In the genomic region with DNA sequence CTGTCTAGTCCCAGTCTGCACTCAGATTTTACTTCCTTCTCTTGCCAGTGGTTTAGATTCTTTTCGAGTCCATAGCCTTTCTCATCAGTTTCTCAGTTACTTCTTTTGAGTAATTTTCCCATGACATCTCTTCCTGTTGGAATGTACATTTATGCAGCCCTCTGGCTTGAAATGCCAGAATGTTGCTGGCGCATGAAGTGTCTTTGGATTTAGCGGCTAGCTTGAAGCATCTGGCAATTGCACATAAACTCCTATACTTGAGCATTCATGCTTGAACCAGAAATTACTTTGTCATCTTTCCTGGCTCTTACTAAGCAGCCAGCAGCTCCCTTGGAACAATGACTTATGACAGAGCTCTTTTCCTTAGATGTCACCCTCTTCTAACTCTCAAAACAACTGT, we compare ENCODE assay signal across 21 mouse cellular contexts.
"Had no signal": no experiment of that assay in that cellular context is flagged by ENCODE, and none has a peak within 500 bp of the region (broad histone marks: within the 10 kb centered on the region; RNA-seq: fewer than 3 reads in every experiment).

No protein-coding gene starts in this region.

- DNase-seq: kidney, adult 8-10 months; kidney, postnatal 10 days; kidney, postnatal 36 days; layer of hippocampus, postnatal 36 days; liver; lung, adult 2 months; right cerebral cortex, postnatal 25 days; thymus, adult 18-20 months; thymus, postnatal 4 days had no signal

- H3K36me3 ChIP-seq: kidney, embryonic 15.5 days; limb, embryonic 10.5 days; limb, embryonic 13.5 days; liver, embryonic 12.5 days; liver, embryonic 15.5 days; midbrain, embryonic 12.5 days; midbrain, embryonic 15.5 days; neural tube, embryonic 12.5 days; neural tube, embryonic 15.5 days had no signal

- H3K9me3 ChIP-seq: kidney, embryonic 15.5 days; limb, embryonic 10.5 days; limb, embryonic 13.5 days; liver, embryonic 12.5 days; liver, embryonic 15.5 days; midbrain, embryonic 12.5 days; midbrain, embryonic 15.5 days; neural tube, embryonic 12.5 days; neural tube, embryonic 15.5 days had no signal

- H3K27me3 ChIP-seq: kidney, embryonic 15.5 days; limb, embryonic 13.5 days; liver, embryonic 12.5 days; liver, embryonic 15.5 days; midbrain, embryonic 12.5 days; midbrain, embryonic 15.5 days; neural tube, embryonic 12.5 days; neural tube, embryonic 15.5 days had no signal

- H3K4me2 ChIP-seq: kidney, embryonic 15.5 days; limb, embryonic 13.5 days; liver, embryonic 12.5 days; liver, embryonic 15.5 days; midbrain, embryonic 12.5 days; midbrain, embryonic 15.5 days; neural tube, embryonic 12.5 days; neural tube, embryonic 15.5 days had no signal

- H3K27ac ChIP-seq: kidney, embryonic 15.5 days; left cerebral cortex, adult 2 months; limb, embryonic 10.5 days; limb, embryonic 13.5 days; liver, embryonic 12.5 days; liver, embryonic 15.5 days; macrophage; midbrain, embryonic 12.5 days; midbrain, embryonic 15.5 days; neural tube, embryonic 12.5 days; neural tube, embryonic 15.5 days had no signal

- H3K4me3 ChIP-seq: kidney, embryonic 15.5 days; left cerebral cortex, adult 2 months; limb, embryonic 10.5 days; limb, embryonic 13.5 days; liver, embryonic 12.5 days; liver, embryonic 15.5 days; midbrain, embryonic 12.5 days; midbrain, embryonic 15.5 days; neural tube, embryonic 12.5 days; neural tube, embryonic 15.5 days had no signal

- H3K4me1 ChIP-seq: kidney, embryonic 15.5 days; limb, embryonic 10.5 days; limb, embryonic 13.5 days; liver, embryonic 12.5 days; liver, embryonic 15.5 days; midbrain, embryonic 12.5 days; neural tube, embryonic 12.5 days had no signal

- H3K9ac ChIP-seq: kidney, embryonic 15.5 days; limb, embryonic 13.5 days; liver, embryonic 12.5 days; liver, embryonic 15.5 days; midbrain, embryonic 12.5 days; midbrain, embryonic 15.5 days; neural tube, embryonic 12.5 days; neural tube, embryonic 15.5 days had no signal

- ATAC-seq: liver, embryonic 12.5 days; lung, postnatal 0 days; midbrain, embryonic 15.5 days had no signal
